Mouse (Mus musculus) ES-E14 (cell line): ENCODE data around the gene Vsig10.

Source experiments
- ZC3H11A ChIP-seq: IDR thresholded peaks from 2 replicates; pipeline ENCODE4 v1.6.1; 2012; ENCODE audit warnings: low read depth, mild to moderate bottlenecking, inconsistent platforms, low read length, borderline replicate concordance
- ZNF384 ChIP-seq: IDR thresholded peaks from 2 replicates; pipeline ENCODE4 v1.6.1; 2012; ENCODE audit warnings: low read depth, low read length, inconsistent platforms

- TF ChIP-seq ZNF384 (no peak), ZC3H11A (no peak)
These were observed 11.2 kb upstream of the Vsig10 start for GRCm38 (mm10) chr5:117307699-117308098.
